ENCODE assay signal across 8 mouse cellular contexts in genomic region chr2:102943983-102944382, GRCm38 (mm10). TPM values are rescaled to one million over a fixed set of nuclear protein-coding genes. Genes with fewer than 3 reads are reported as not detected.
DNase-seq lines count a peak whose midpoint lies in the region; ATAC-seq and TF ChIP-seq lines count a peak whose summit lies in the region.

No protein-coding gene starts in this region.

- H3K4me1 ChIP-seq in CH12.LX (ENCODE audit: control insufficient read depth in 1 of 2, insufficient read depth in 2 of 2), result peaks cover 21 to 89% of the 10 kb centered on the region in 2 experiments
- H3K4me1 ChIP-seq in forebrain, embryonic 15.5 days, result peaks cover 9% of the 10 kb centered on the region
- H3K4me1 ChIP-seq in hindbrain, embryonic 16.5 days (ENCODE audit: control insufficient read depth, insufficient read depth, low read depth, low read length), result peaks cover 11% of the 10 kb centered on the region
- H3K4me1 ChIP-seq in kidney, embryonic 15.5 days, result no peaks in the 10 kb centered on the region

- H3K9ac ChIP-seq in CH12.LX (ENCODE audit: insufficient read depth, low read depth), result peak overlapping the region; percentile 56; the same call in 1 of the 2 replicates
- no peak overlapping the region for H3K9ac ChIP-seq in forebrain, embryonic 15.5 days (replicated peaks)
- H3K9ac ChIP-seq in hindbrain, embryonic 16.5 days (ENCODE audit: low read depth, low read length), result no peak overlapping the region
- no peak overlapping the region for H3K9ac ChIP-seq in kidney, embryonic 15.5 days

- H3K9me3 ChIP-seq in CH12.LX (replicated peaks; ENCODE audit: low read length), result no peaks in the 10 kb centered on the region
- no peaks in the 10 kb centered on the region for H3K9me3 ChIP-seq in forebrain, embryonic 15.5 days
- H3K9me3 ChIP-seq in hindbrain, embryonic 16.5 days (ENCODE audit: control insufficient read depth, low read length), result no peaks in the 10 kb centered on the region
- H3K9me3 ChIP-seq in kidney, embryonic 15.5 days (replicated peaks), result no peaks in the 10 kb centered on the region

- 35% methylated on average over 6 of the region's 6 CpGs for WGBS in forebrain, embryonic 15.5 days
- WGBS in hindbrain, embryonic 16.5 days, result 10% methylated on average over 6 of the region's 6 CpGs
- WGBS in kidney, embryonic 15.5 days, result 73% methylated on average over 6 of the region's 6 CpGs

- TF ChIP-seq RAD21 in CH12.LX (IDR thresholded peaks at IDR 0.05; ENCODE audit: low read depth, low read length), result no peak

- DNase-seq in 3134 (ENCODE audit: extremely low read depth, insufficient read length, low spot score) (peak; percentile 73), CH12.LX (ENCODE audit: extremely low read depth) (peak; percentile 82)
- peak; percentile 74 for DNase-seq in lung, postnatal 36 days
- DNase-seq in skeletal muscle tissue, adult 2 months (ENCODE audit: low read depth, low spot score), result peak; percentile 79
- DNase-seq in urinary bladder, postnatal 14 days (ENCODE audit: low spot score), result no peak

- TF ChIP-seq CTCF in CH12.LX (conservative IDR thresholded peaks at IDR 0.05 in 1 of 2, IDR thresholded peaks at IDR 0.05 in 1 of 2; ENCODE audit: low read depth in 2 of 2, low read length in 2 of 2), result no peak

- H3K27me3 ChIP-seq in CH12.LX (replicated peaks), result no peaks in the 10 kb centered on the region
- H3K27me3 ChIP-seq in forebrain, embryonic 15.5 days, result no peaks in the 10 kb centered on the region
- H3K27me3 ChIP-seq in hindbrain, embryonic 16.5 days (replicated peaks; ENCODE audit: control insufficient read depth, insufficient read depth, low read length), result no peaks in the 10 kb centered on the region
- H3K27me3 ChIP-seq in kidney, embryonic 15.5 days, result no peaks in the 10 kb centered on the region

- peak overlapping the region in 1 of 3 experiments; percentile 75 for H3K4me3 ChIP-seq in CH12.LX (replicated peaks in 1 of 3; ENCODE audit: low read depth in 2 of 3, low read length in 2 of 3, poor library complexity in 1 of 3)
- no peak overlapping the region for H3K4me3 ChIP-seq in forebrain, embryonic 15.5 days
- H3K4me3 ChIP-seq in hindbrain, embryonic 16.5 days (ENCODE audit: low read length), result no peak overlapping the region
- no peak overlapping the region for H3K4me3 ChIP-seq in kidney, embryonic 15.5 days (replicated peaks)

- H3K36me3 ChIP-seq in CH12.LX (replicated peaks in 1 of 2; ENCODE audit: control insufficient read depth in 1 of 2, insufficient read depth in 1 of 2, low read length in 1 of 2), result no peaks in the 10 kb centered on the region
- H3K36me3 ChIP-seq in forebrain, embryonic 15.5 days, result no peaks in the 10 kb centered on the region
- H3K36me3 ChIP-seq in hindbrain, embryonic 16.5 days (ENCODE audit: control insufficient read depth, insufficient read depth, low read length), result no peaks in the 10 kb centered on the region
- no peaks in the 10 kb centered on the region for H3K36me3 ChIP-seq in kidney, embryonic 15.5 days

- TF ChIP-seq EP300 in CH12.LX (IDR thresholded peaks at IDR 0.05; ENCODE audit: low read length), result peak; percentile 56; the same call in 1 of the 2 replicates

- H3K79me2 ChIP-seq in CH12.LX (replicated peaks; ENCODE audit: control insufficient read depth, extremely low read depth, insufficient read depth, poor library complexity, severe bottlenecking), result no peaks in the 10 kb centered on the region; the same call in 1 of the 2 replicates

- TF ChIP-seq POLR2A in CH12.LX (IDR thresholded peaks at IDR 0.05; ENCODE audit: low read depth, low read length), result no peak

- H3K4me2 ChIP-seq in CH12.LX (ENCODE audit: insufficient read depth, low read depth, poor library complexity, severe bottlenecking), result peak overlapping the region; percentile 26
- no peak overlapping the region for H3K4me2 ChIP-seq in forebrain, embryonic 15.5 days (replicated peaks)
- H3K4me2 ChIP-seq in hindbrain, embryonic 16.5 days (ENCODE audit: low read length), result peak overlapping the region; percentile 2; the same call in 1 of the 2 replicates
- no peak overlapping the region for H3K4me2 ChIP-seq in kidney, embryonic 15.5 days

- peak overlapping the region; percentile 76 for H3K27ac ChIP-seq in CH12.LX (ENCODE audit: insufficient read depth, low read depth)
- H3K27ac ChIP-seq in forebrain, embryonic 15.5 days (replicated peaks), result no peak overlapping the region
- peak overlapping the region; percentile 29; the same call in 1 of the 2 replicates for H3K27ac ChIP-seq in hindbrain, embryonic 16.5 days (ENCODE audit: low read depth, low read length)
- H3K27ac ChIP-seq in kidney, embryonic 15.5 days, result no peak overlapping the region

- dilution Hi-C loops in CH12.LX (cut with MboI; ENCODE audit: extremely low pct_ligation_motif_present, extremely low pct_unique_long_range_greater_than_20kb, low sequenced_read_pairs), result no loop called here

- peak; percentile 92 for ATAC-seq in forebrain, embryonic 15.5 days (replicated peaks)
- peak; percentile 86 for ATAC-seq in hindbrain, embryonic 16.5 days
- no peak for ATAC-seq in kidney, embryonic 15.5 days (replicated peaks; ENCODE audit: low FRiP score)

- in situ Hi-C loops in CH12.LX (cut with MboI; ENCODE audit: low pct_ligation_motif_present, low pct_unique_long_range_greater_than_20kb, low sequenced_read_pairs), result no loop called here

TF ChIP-seq in CH12.LX, 34 proteins besides CTCF, POLR2A, EP300 and RAD21:
- TF ChIP-seq TBP (conservative IDR thresholded peaks at IDR 0.05; ENCODE audit: low read depth, low read length) (peak; percentile 50; the same call in 1 of the 2 replicates), BHLHE40 (IDR thresholded peaks at IDR 0.05; ENCODE audit: low read depth, low read length) (peak; percentile 79), CHD2 (IDR thresholded peaks at IDR 0.05; ENCODE audit: low read length) (peak; percentile 19; the same call in 1 of the 2 replicates), SMC3 (IDR thresholded peaks at IDR 0.05; ENCODE audit: low read depth, low read length) (no peak), UBTF (IDR thresholded peaks at IDR 0.05; ENCODE audit: low read depth, low read length) (no peak), SIN3A (IDR thresholded peaks at IDR 0.05; ENCODE audit: low read length) (peak; percentile 63), PAX5 (IDR thresholded peaks at IDR 0.05; ENCODE audit: low read length) (no peak), ELF1 (IDR thresholded peaks at IDR 0.05; ENCODE audit: low read depth, low read length) (0 out of 2 replicates have a peak, but pooled peaks have one; percentile 12), HCFC1 (IDR thresholded peaks at IDR 0.05; ENCODE audit: low read depth, low read length) (no peak; the same call in 1 of the 2 replicates), POLR2AphosphoS2 (IDR thresholded peaks at IDR 0.05; ENCODE audit: low read depth, low read length) (no peak), NRF1 (IDR thresholded peaks at IDR 0.05; ENCODE audit: low read depth, low read length) (no peak), MEF2A (IDR thresholded peaks at IDR 0.05; ENCODE audit: borderline replicate concordance, low read depth, low read length) (0 out of 2 replicates have a peak, but pooled peaks have one; percentile 22), USF1 (IDR thresholded peaks at IDR 0.05; ENCODE audit: low read depth, low read length) (no peak), ZNF384 (IDR thresholded peaks at IDR 0.05; ENCODE audit: low read depth, low read length) (no peak), MAX (IDR thresholded peaks at IDR 0.05; ENCODE audit: low read length) (peak; percentile 63), JUN (IDR thresholded peaks at IDR 0.05; ENCODE audit: insufficient read depth, low read depth, low read length) (no peak), JUND (conservative IDR thresholded peaks at IDR 0.05; ENCODE audit: low read depth, low read length) (0 out of 2 replicates have a peak, but pooled peaks have one; percentile 8), TCF12 (IDR thresholded peaks at IDR 0.05; ENCODE audit: low read depth, low read length) (peak; percentile 65), MXI1 (IDR thresholded peaks at IDR 0.05; ENCODE audit: low read depth, low read length) (peak; percentile 77; the same call in 1 of the 2 replicates), ETS1 (conservative IDR thresholded peaks at IDR 0.05; ENCODE audit: low read depth, low read length) (peak; percentile 66), ZKSCAN1 (IDR thresholded peaks at IDR 0.05; ENCODE audit: borderline replicate concordance, low read depth, low read length) (no peak), MAZ (IDR thresholded peaks at IDR 0.05; ENCODE audit: low read depth, low read length) (no peak), NELFE (IDR thresholded peaks at IDR 0.05; ENCODE audit: low read depth, low read length) (0 out of 2 replicates have a peak, but pooled peaks have one; percentile 23), E2F4 (IDR thresholded peaks at IDR 0.05; ENCODE audit: insufficient replicate concordance, low read depth, low read length) (no peak)

RNA-seq across cellular contexts. Expression of gene Cd44, which starts 42.5 kb away (rescaled TPM):
- total RNA-seq in CH12.LX (2012; rRNA removed) (122 and 153 TPM in 2 replicates), CH12.LX (2014; rRNA removed) (93.3 and 112 TPM in 2 replicates)
- 95.3 and 102 TPM in 2 replicates for polyA plus RNA-seq in CH12.LX (2012; ENCODE audit: insufficient read length, low read depth)
- 1.4 and 1.9 TPM in 2 replicates for polyA plus RNA-seq in forebrain, embryonic 15.5 days (2015; fragmentation: Nextera tagmentation; extraction: Ambion mirVana)
- 4.7 and 5.1 TPM in 2 replicates for polyA plus RNA-seq in hindbrain, embryonic 16.5 days (2015; fragmentation: Nextera tagmentation; extraction: Ambion mirVana)
- polyA plus RNA-seq in kidney, embryonic 15.5 days (2015; fragmentation: Nextera tagmentation; extraction: Ambion mirVana), result 5.3 and 5.5 TPM in 2 replicates

Comparison
In these comparisons a context has a peak if more than half of its experiments do, and no peak if none do; other contexts are left out.
1. H3K27ac ChIP-seq: peak in CH12.LX (single experiment) and hindbrain, embryonic 16.5 days (single experiment); none in forebrain, embryonic 15.5 days (single experiment) and kidney, embryonic 15.5 days (single experiment).
2. H3K4me2 ChIP-seq: peak in CH12.LX (single experiment) and hindbrain, embryonic 16.5 days (single experiment); none in forebrain, embryonic 15.5 days (single experiment) and kidney, embryonic 15.5 days (single experiment).
3. RNA of gene Cd44, which starts 42.5 kb away (polyA plus RNA-seq): 95.3 to 102 TPM in CH12.LX; 5.3 to 5.5 TPM in kidney, embryonic 15.5 days, 4.7 to 5.1 TPM in hindbrain, embryonic 16.5 days and 1.4 to 1.9 TPM in forebrain, embryonic 15.5 days; every median in the first group is over 10 times any median in the second.